Mouse (Mus musculus): ENCODE data around the gene Man1c1.

DNA sequence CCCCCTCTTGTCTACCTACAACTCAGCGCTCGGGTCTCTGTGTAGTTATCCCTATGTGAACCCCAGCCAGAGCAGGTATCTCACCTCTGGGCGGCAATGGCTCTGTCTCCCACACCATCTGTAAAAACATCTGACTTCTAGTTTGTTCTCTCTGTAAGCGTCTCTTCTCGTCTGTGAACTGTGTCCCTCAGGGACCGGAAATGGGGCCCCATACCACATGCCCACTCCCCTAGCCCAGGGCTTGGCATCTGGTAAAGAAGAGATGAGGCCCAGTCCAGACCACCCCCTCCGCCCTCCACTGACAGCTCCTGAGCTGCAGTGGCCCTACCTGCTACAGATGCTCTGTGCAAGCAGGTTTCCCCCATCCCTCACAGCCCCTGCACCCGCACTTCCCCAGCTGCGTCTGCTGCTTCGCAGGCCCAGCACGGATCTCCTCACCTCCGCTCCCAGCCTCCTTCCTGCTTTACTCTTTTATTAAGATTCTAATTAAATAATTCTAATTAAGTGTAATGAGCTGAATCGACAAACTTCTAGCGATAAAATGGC lies 33.3 kb upstream of the Man1c1 start:
- TF ChIP-seq CTCF (IDR thresholded peaks at IDR 0.05; ENCODE audit: extremely low read depth, insufficient read depth, insufficient read length, insufficient replicate concordance) = no peak
- no peak for TF ChIP-seq POLR2A (IDR thresholded peaks at IDR 0.05; ENCODE audit: low read depth, low read length)

Measured in spleen, adult 2 months (tissue).